21 mouse cellular contexts compared by ENCODE assay signal in the genomic region with DNA sequence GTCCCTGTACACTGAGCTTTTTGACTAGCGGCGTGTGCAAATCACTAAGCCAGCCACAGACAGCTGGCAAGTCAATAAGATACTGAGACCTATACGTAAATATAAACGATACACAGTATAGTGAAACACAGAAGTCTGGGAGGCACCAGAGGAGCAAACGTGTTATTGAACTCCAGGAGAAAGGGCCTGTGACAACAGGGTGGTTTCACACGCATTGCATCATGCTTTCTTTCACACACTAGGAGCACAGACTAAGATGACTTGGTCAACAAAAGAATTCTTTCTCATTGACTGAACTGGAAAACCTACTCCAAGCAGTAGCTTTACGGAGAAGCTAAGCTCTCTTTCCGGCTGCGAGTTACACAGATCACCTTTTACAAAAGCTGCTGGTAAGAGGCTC. TPM values are rescaled to one million over a fixed set of nuclear protein-coding genes. Genes with fewer than 3 reads are reported as not detected.
DNase-seq lines count a peak whose midpoint lies in the region; ATAC-seq and TF ChIP-seq lines count a peak whose summit lies in the region.
"Had no signal": no experiment of that assay in that cellular context is flagged by ENCODE, and none has a peak within 500 bp of the region (broad histone marks: within the 10 kb centered on the region; RNA-seq: fewer than 3 reads in every experiment).

No protein-coding gene starts in this region.

- H3K9ac ChIP-seq in embryonic facial prominence, embryonic 14.5 days (ENCODE audit: low read depth, low read length): no peak overlapping the region
- H3K9ac ChIP-seq in midbrain, embryonic 11.5 days (ENCODE audit: low read length): no peak overlapping the region
- no peak overlapping the region for H3K9ac ChIP-seq in liver, postnatal 0 days (replicated peaks)
- H3K9ac ChIP-seq in heart, adult 2 months (ENCODE audit: low read depth, low read length): no peak overlapping the region
- H3K9ac ChIP-seq: embryonic facial prominence, embryonic 12.5 days; forebrain, postnatal 0 days; limb, embryonic 15.5 days had no signal

- peaks cover 5% of the 10 kb centered on the region; the same call in 1 of the 2 replicates for H3K4me1 ChIP-seq in embryonic facial prominence, embryonic 14.5 days (ENCODE audit: control insufficient read depth, insufficient read depth, low read length)
- H3K4me1 ChIP-seq in embryonic facial prominence, embryonic 10.5 days: peaks cover 13% of the 10 kb centered on the region
- peaks cover 7% of the 10 kb centered on the region; the same call in 1 of the 2 replicates for H3K4me1 ChIP-seq in midbrain, embryonic 11.5 days (ENCODE audit: control insufficient read depth, insufficient read depth, low read length)
- H3K4me1 ChIP-seq in midbrain, embryonic 10.5 days: peaks cover 32% of the 10 kb centered on the region
- H3K4me1 ChIP-seq in liver, postnatal 0 days (ENCODE audit: insufficient read depth): peaks cover 20% of the 10 kb centered on the region
- H3K4me1 ChIP-seq in heart, adult 2 months (ENCODE audit: control insufficient read depth, insufficient read depth, low read length): no peaks in the 10 kb centered on the region; the same call in 1 of the 2 replicates

- TF ChIP-seq POLR2A in heart, adult 2 months (IDR thresholded peaks at IDR 0.05; ENCODE audit: insufficient read depth, low read depth, low read length): no peak

- peaks cover 23% of the 10 kb centered on the region for H3K36me3 ChIP-seq in embryonic facial prominence, embryonic 14.5 days (ENCODE audit: control insufficient read depth, insufficient read depth, low read length)
- H3K36me3 ChIP-seq in embryonic facial prominence, embryonic 10.5 days (replicated peaks): peaks cover 29% of the 10 kb centered on the region
- H3K36me3 ChIP-seq in midbrain, embryonic 11.5 days (ENCODE audit: control insufficient read depth, insufficient read depth, low read length): no peaks in the 10 kb centered on the region
- peaks cover 31% of the 10 kb centered on the region for H3K36me3 ChIP-seq in midbrain, embryonic 10.5 days
- H3K36me3 ChIP-seq in liver, postnatal 0 days (replicated peaks; ENCODE audit: insufficient read depth, low read length): peaks cover 21% of the 10 kb centered on the region
- no peaks in the 10 kb centered on the region for H3K36me3 ChIP-seq in heart, adult 2 months (ENCODE audit: control insufficient read depth, insufficient read depth, low read length)

- H3K27ac ChIP-seq in embryonic facial prominence, embryonic 14.5 days (replicated peaks; ENCODE audit: low read depth, low read length): no peak overlapping the region
- no peak overlapping the region for H3K27ac ChIP-seq in embryonic facial prominence, embryonic 10.5 days (replicated peaks)
- no peak overlapping the region for H3K27ac ChIP-seq in midbrain, embryonic 11.5 days (ENCODE audit: low read depth, low read length)
- H3K27ac ChIP-seq in midbrain, embryonic 10.5 days (replicated peaks): no peak overlapping the region
- H3K27ac ChIP-seq in liver, postnatal 0 days (ENCODE audit: low read depth): peak overlapping the region; percentile 36; the same call in 1 of the 2 replicates
- H3K27ac ChIP-seq in heart, adult 2 months: no peak overlapping the region
- H3K27ac ChIP-seq: embryonic facial prominence, embryonic 12.5 days; kidney, postnatal 0 days; limb, embryonic 15.5 days had no signal

- 85% methylated on average over 9 of the region's 9 CpGs for WGBS in embryonic facial prominence, embryonic 14.5 days
- WGBS in embryonic facial prominence, embryonic 10.5 days: 88% methylated on average over 9 of the region's 9 CpGs
- WGBS in midbrain, embryonic 11.5 days: 82% methylated on average over 9 of the region's 9 CpGs
- WGBS in midbrain, embryonic 10.5 days: 85% methylated on average over 9 of the region's 9 CpGs
- 76% methylated on average over 9 of the region's 9 CpGs for WGBS in liver, postnatal 0 days (ENCODE audit: insufficient replicate concordance)
- WGBS in heart, adult 2 months: 90% methylated on average over 9 of the region's 9 CpGs

- no peak overlapping the region for H3K4me3 ChIP-seq in embryonic facial prominence, embryonic 14.5 days (ENCODE audit: low read depth, low read length)
- no peak overlapping the region for H3K4me3 ChIP-seq in embryonic facial prominence, embryonic 10.5 days
- H3K4me3 ChIP-seq in midbrain, embryonic 11.5 days (ENCODE audit: low read depth, low read length): no peak overlapping the region
- no peak overlapping the region for H3K4me3 ChIP-seq in midbrain, embryonic 10.5 days
- H3K4me3 ChIP-seq in liver, postnatal 0 days (ENCODE audit: low read depth, low read length): no peak overlapping the region
- H3K4me3 ChIP-seq in heart, adult 2 months: no peak overlapping the region
- H3K4me3 ChIP-seq: embryonic facial prominence, embryonic 12.5 days; limb, embryonic 15.5 days had no signal

- intact Hi-C loops in heart, adult 2 months (cut with DNase I): loop anchor here (5.0 kb wide), 2 partner anchors 258 to 463 kb away; partner anchors contain the start of genes Cep128 and Tshr

- peak; percentile 5 for DNase-seq in embryonic facial prominence, embryonic 14.5 days (ENCODE audit: low spot score)
- DNase-seq in embryonic facial prominence, embryonic 10.5 days (ENCODE audit: low spot score): no peak
- peak; percentile 76 for DNase-seq in midbrain, embryonic 11.5 days (ENCODE audit: low spot score, missing footprints)
- DNase-seq in midbrain, embryonic 10.5 days (ENCODE audit: low spot score): no peak
- DNase-seq in liver, postnatal 0 days: no peak
- no peak for DNase-seq in ovary, postnatal 14 days (ENCODE audit: low spot score)
- no peak for DNase-seq in gastrocnemius, postnatal 4 days (ENCODE audit: low spot score in 2 of 2)
- DNase-seq in heart, adult 2 months: no peak
- DNase-seq: adrenal gland, postnatal 10 days; cerebellum, adult 9-11 months; forebrain, postnatal 0 days; heart, postnatal 10 days; kidney, adult 18-20 months; midbrain, embryonic 14.5 days; right cerebral cortex, postnatal 4 days; thymus, postnatal 14 days had no signal

- TF ChIP-seq CTCF in liver, postnatal 0 days (IDR thresholded peaks at IDR 0.05; ENCODE audit: low read depth): no peak
- TF ChIP-seq CTCF in heart, adult 2 months (IDR thresholded peaks at IDR 0.05): no peak

- no peaks in the 10 kb centered on the region; the same call in 1 of the 2 replicates for H3K79me2 ChIP-seq in heart, adult 2 months (replicated peaks; ENCODE audit: control insufficient read depth, insufficient read depth, low read length)

- ATAC-seq in embryonic facial prominence, embryonic 14.5 days (ENCODE audit: low read depth): no peak
- no peak for ATAC-seq in midbrain, embryonic 11.5 days (ENCODE audit: low FRiP score)
- ATAC-seq in liver, postnatal 0 days: no peak
- ATAC-seq: forebrain, postnatal 0 days; Patski had no signal

- TF ChIP-seq EP300 in liver, postnatal 0 days (IDR thresholded peaks at IDR 0.05; ENCODE audit: low read depth): no peak
- no peak for TF ChIP-seq EP300 in heart, adult 2 months (IDR thresholded peaks at IDR 0.05; ENCODE audit: insufficient read depth, low read depth, low read length)

- no peaks in the 10 kb centered on the region for H3K27me3 ChIP-seq in embryonic facial prominence, embryonic 14.5 days (replicated peaks; ENCODE audit: control insufficient read depth, insufficient read depth, low read length)
- no peaks in the 10 kb centered on the region for H3K27me3 ChIP-seq in embryonic facial prominence, embryonic 10.5 days (replicated peaks; ENCODE audit: low read depth, poor library complexity, severe bottlenecking)
- H3K27me3 ChIP-seq in midbrain, embryonic 11.5 days (ENCODE audit: control insufficient read depth, insufficient read depth, low read length): no peaks in the 10 kb centered on the region
- no peaks in the 10 kb centered on the region for H3K27me3 ChIP-seq in midbrain, embryonic 10.5 days (ENCODE audit: low read depth, poor library complexity, severe bottlenecking)
- H3K27me3 ChIP-seq in liver, postnatal 0 days (ENCODE audit: insufficient read depth, low read length): no peaks in the 10 kb centered on the region
- H3K27me3 ChIP-seq in heart, adult 2 months (ENCODE audit: control insufficient read depth, insufficient read depth, low read length): no peaks in the 10 kb centered on the region
- H3K27me3 ChIP-seq: embryonic facial prominence, embryonic 12.5 days; limb, embryonic 15.5 days; Patski had no signal

- H3K4me2 ChIP-seq in embryonic facial prominence, embryonic 14.5 days (ENCODE audit: low read depth, low read length): no peak overlapping the region
- no peak overlapping the region for H3K4me2 ChIP-seq in midbrain, embryonic 11.5 days
- H3K4me2 ChIP-seq in liver, postnatal 0 days (ENCODE audit: low read depth, low read length): peak overlapping the region; percentile 3; the same call in 1 of the 2 replicates
- H3K4me2 ChIP-seq: embryonic facial prominence, embryonic 12.5 days; heart, embryonic 11.5 days; limb, embryonic 15.5 days had no signal

- H3K9me3 ChIP-seq in embryonic facial prominence, embryonic 14.5 days (ENCODE audit: control insufficient read depth, low read length): no peaks in the 10 kb centered on the region
- H3K9me3 ChIP-seq in embryonic facial prominence, embryonic 10.5 days: no peaks in the 10 kb centered on the region
- H3K9me3 ChIP-seq in midbrain, embryonic 11.5 days (ENCODE audit: control insufficient read depth, low read length): no peaks in the 10 kb centered on the region
- H3K9me3 ChIP-seq in midbrain, embryonic 10.5 days (replicated peaks): no peaks in the 10 kb centered on the region
- H3K9me3 ChIP-seq in liver, postnatal 0 days (ENCODE audit: low read length): no peaks in the 10 kb centered on the region
- H3K9me3 ChIP-seq: embryonic facial prominence, embryonic 12.5 days; limb, embryonic 15.5 days had no signal

RNA-seq across cellular contexts. Expression of gene Sel1l, which starts 3.6 kb away (rescaled TPM):
- polyA plus RNA-seq in embryonic facial prominence, embryonic 14.5 days (2014; fragmentation: Nextera tagmentation; extraction: Ambion mirVana): 94.8 and 95.5 TPM in 2 replicates
- 56.3 TPM in 2 replicates for polyA plus RNA-seq in embryonic facial prominence, embryonic 10.5 days (2016; fragmentation: Nextera tagmentation; extraction: Ambion mirVana)
- polyA plus RNA-seq in midbrain, embryonic 11.5 days (2014; fragmentation: Nextera tagmentation; extraction: Ambion mirVana): 73.9 and 82.8 TPM in 2 replicates
- polyA plus RNA-seq in midbrain, embryonic 10.5 days (2016; fragmentation: Nextera tagmentation; extraction: Ambion mirVana): 63.2 and 64.6 TPM in 2 replicates
- polyA plus RNA-seq in liver, postnatal 0 days (2015; fragmentation: Nextera tagmentation; extraction: Ambion mirVana): 66.8 and 75.7 TPM in 2 replicates
- 10 to 100 TPM; 69.5 to 71.4 TPM for total RNA-seq in gastrocnemius, postnatal 4 days (2021)
- 10 to 100 TPM; 64.5 to 64.9 TPM for total RNA-seq in heart, adult 2 months (2021)
- 19.5 and 33.3 TPM in 2 replicates for polyA plus RNA-seq in heart, adult 2 months (2012; rRNA removed)

RNA-seq across cellular contexts. Expression of gene Ston2, which starts 57.2 kb away (rescaled TPM):
- 10.3 and 10.5 TPM in 2 replicates for polyA plus RNA-seq in embryonic facial prominence, embryonic 14.5 days (2014; fragmentation: Nextera tagmentation; extraction: Ambion mirVana)
- 6.1 and 7.0 TPM in 2 replicates for polyA plus RNA-seq in embryonic facial prominence, embryonic 10.5 days (2016; fragmentation: Nextera tagmentation; extraction: Ambion mirVana)
- polyA plus RNA-seq in midbrain, embryonic 11.5 days (2014; fragmentation: Nextera tagmentation; extraction: Ambion mirVana): 7.2 and 8.4 TPM in 2 replicates
- polyA plus RNA-seq in midbrain, embryonic 10.5 days (2016; fragmentation: Nextera tagmentation; extraction: Ambion mirVana): 9.4 and 9.9 TPM in 2 replicates
- polyA plus RNA-seq in liver, postnatal 0 days (2015; fragmentation: Nextera tagmentation; extraction: Ambion mirVana): 5.5 and 5.6 TPM in 2 replicates
- total RNA-seq in gastrocnemius, postnatal 4 days (2021): 10 to 100 TPM; 56.7 to 69.9 TPM
- total RNA-seq in heart, adult 2 months (2021): 1 to 10 TPM; 3.6 to 4.1 TPM
- polyA plus RNA-seq in heart, adult 2 months (2012; rRNA removed): 4.7 and 6.7 TPM in 2 replicates

Comparison
In these comparisons a context has a peak if more than half of its experiments do, and no peak if none do; other contexts are left out.
1. DNase-seq: peak in embryonic facial prominence, embryonic 14.5 days (single experiment) and midbrain, embryonic 11.5 days (single experiment); none in embryonic facial prominence, embryonic 10.5 days (single experiment), midbrain, embryonic 10.5 days (single experiment), liver, postnatal 0 days (single experiment), ovary, postnatal 14 days (single experiment), gastrocnemius, postnatal 4 days (0 of 2) and heart, adult 2 months (0 of 2).